Mouse (Mus musculus): ENCODE measurements at regions not wholly inside any gene's neighbourhood (a gene's known extent, or its start where the extent isn't known, plus 50 kb on each side); places are given as distances from the start of the nearest gene placed in this dataset.
A peak's percentile ranks its signal among the peaks of the same experiment; 100 is the strongest.

DNA sequence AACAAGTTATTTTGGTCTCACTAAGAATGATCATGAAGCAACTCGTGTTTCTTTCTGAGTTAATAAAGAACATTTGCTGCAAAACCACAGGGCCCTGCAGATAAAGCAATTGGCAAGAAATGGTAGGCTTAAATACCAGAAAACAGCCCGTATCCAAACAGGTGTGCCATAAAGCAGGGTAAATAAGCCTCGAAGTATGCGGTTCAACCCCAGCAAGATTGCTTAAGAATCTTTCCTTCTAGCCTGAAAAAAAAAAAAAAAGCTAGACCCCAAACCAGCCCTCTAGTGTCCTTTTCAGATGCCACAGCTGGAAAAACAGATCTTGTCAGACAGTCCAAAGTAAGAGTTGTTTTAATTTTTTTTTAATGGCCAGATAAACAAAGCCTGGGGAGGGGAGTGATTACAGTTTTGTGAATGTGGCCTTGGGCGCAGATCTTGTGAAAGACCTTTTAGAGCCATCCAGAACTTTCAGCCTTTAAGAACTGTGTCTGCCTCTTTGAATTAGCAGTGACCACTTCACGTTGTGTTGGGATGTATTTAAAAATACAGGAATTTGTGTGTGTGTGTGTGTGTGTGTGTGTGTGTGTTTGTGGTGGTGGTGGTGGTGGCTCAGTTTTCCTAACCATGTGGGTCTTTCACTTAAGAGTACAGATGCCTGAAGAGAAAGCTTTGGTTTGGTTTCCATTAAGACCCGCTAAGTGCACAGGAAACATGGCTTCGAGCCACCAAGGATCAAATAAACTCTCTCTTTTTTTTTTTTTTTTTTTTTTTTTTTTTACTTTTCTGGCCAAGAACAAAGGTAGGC is 116.3 kb upstream of the Maf start:
- Histone ChIP-seq H3K27ac (replicated peaks) (no peak overlapping the region), H3K4me2 (replicated peaks) (no peak overlapping the region), H3K4me1 (peaks cover 9% of the 10 kb centered on the region; the same call in 1 of the 2 replicates), H3K9ac (no peak overlapping the region), H3K36me3 (no peaks in the 10 kb centered on the region), H3K4me3 (replicated peaks) (no peak overlapping the region), H3K27me3 (no peaks in the 10 kb centered on the region), H3K9me3 (replicated peaks) (no peaks in the 10 kb centered on the region)
- ATAC-seq (ENCODE audit: insufficient number of reproducible peaks, low FRiP score, low TSS enrichment, low read depth), result no peak
- 37% methylated on average over 8 of the region's 8 CpGs for WGBS

DNA sequence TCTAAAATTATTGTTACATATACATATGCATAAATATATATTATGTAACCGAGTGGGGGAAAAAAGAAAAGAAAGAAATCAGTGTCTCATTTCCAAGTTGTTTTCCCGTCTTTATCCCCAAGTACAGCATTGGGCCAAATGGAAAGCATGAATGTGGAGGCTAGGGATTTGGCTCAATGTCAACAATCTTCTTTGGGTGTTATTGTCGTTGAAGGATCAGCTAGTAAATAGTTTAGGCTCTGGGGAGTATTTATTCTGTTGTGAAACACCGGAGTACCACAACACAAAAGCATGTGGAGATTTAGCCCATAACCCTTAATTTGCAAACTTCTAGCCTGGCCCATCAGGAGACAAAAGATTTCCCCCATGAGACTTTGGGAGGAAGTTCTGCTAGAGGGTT is 105.8 kb upstream of the Maf start:
- ATAC-seq (ENCODE audit: insufficient number of reproducible peaks, low FRiP score, low TSS enrichment, low read depth), result no peak
- 48% methylated on average over 4 of the region's 4 CpGs for WGBS

DNA sequence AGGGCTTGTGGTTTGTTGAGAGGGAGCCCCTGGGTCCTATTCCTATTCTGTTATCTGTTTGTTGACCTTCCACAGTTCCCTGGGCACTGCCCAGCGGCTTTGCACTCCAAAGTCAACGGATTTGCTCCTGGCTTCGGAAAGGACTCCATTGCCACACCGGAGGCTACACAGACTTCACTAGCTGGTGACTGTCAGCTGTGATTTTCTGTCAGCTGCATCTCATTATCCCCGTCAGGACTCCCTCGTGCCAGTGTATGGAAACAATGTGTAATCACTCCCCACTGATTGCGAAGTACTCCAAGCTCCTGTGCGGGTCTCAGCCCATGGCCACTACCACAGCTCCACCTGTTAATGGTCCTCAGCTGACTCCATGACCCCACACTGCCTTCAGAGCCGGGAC is 99.0 kb upstream of the Maf start:
- no peaks in the 10 kb centered on the region for H3K9me3 ChIP-seq (replicated peaks)
- H3K27ac ChIP-seq (replicated peaks), result no peak overlapping the region
- H3K27me3 ChIP-seq, result no peaks in the 10 kb centered on the region
- H3K4me3 ChIP-seq (replicated peaks), result no peak overlapping the region
- H3K4me2 ChIP-seq (replicated peaks), result 0 out of 2 replicates have a peak overlapping the region, but pooled peaks have one; percentile 6
- no peaks in the 10 kb centered on the region for H3K36me3 ChIP-seq
- H3K9ac ChIP-seq, result no peak overlapping the region
- peaks cover 10% of the 10 kb centered on the region for H3K4me1 ChIP-seq
- 24% methylated on average over 9 of the region's 9 CpGs for WGBS
- no peak for ATAC-seq (ENCODE audit: insufficient number of reproducible peaks, low FRiP score, low TSS enrichment, low read depth)

More for the DNA sequence above, 105.8 kb upstream of the Maf start:
- no peaks in the 10 kb centered on the region for H3K9me3 ChIP-seq (replicated peaks)
- no peaks in the 10 kb centered on the region for H3K27me3 ChIP-seq
- H3K36me3 ChIP-seq, result no peaks in the 10 kb centered on the region
- no peak overlapping the region for H3K4me3 ChIP-seq (replicated peaks)
- no peak overlapping the region for H3K4me2 ChIP-seq (replicated peaks)
- no peak overlapping the region for H3K27ac ChIP-seq (replicated peaks)
- H3K9ac ChIP-seq, result no peak overlapping the region
- H3K4me1 ChIP-seq, result no peaks in the 10 kb centered on the region

DNA sequence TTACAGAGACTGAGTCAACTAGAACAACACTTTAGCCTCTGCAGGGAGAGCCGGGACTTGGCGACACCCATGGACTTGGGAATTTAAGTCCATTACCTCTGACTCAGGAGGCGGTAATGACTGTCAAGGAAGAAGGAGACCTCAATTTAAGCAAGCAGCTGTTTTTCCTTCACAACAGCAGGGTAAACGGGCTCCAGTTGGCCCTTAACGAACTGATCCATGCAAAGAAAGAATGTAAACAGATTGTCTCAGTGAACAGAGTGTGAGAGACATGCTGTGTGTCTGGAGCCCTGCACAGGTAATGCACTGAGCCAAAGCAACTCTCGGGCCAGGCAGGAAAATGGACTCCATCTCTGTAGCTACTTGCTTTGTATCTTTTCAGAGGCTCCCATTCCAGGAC is 98.5 kb upstream of the Maf start:
- Histone ChIP-seq H3K4me1 (peaks cover 10% of the 10 kb centered on the region), H3K36me3 (no peaks in the 10 kb centered on the region), H3K4me2 (replicated peaks) (no peak overlapping the region), H3K27ac (replicated peaks) (no peak overlapping the region), H3K4me3 (replicated peaks) (no peak overlapping the region), H3K9ac (no peak overlapping the region), H3K9me3 (replicated peaks) (no peaks in the 10 kb centered on the region), H3K27me3 (no peaks in the 10 kb centered on the region)
- ATAC-seq (ENCODE audit: insufficient number of reproducible peaks, low FRiP score, low TSS enrichment, low read depth), result no peak
- WGBS, result 41% methylated on average over 6 of the region's 6 CpGs

DNA sequence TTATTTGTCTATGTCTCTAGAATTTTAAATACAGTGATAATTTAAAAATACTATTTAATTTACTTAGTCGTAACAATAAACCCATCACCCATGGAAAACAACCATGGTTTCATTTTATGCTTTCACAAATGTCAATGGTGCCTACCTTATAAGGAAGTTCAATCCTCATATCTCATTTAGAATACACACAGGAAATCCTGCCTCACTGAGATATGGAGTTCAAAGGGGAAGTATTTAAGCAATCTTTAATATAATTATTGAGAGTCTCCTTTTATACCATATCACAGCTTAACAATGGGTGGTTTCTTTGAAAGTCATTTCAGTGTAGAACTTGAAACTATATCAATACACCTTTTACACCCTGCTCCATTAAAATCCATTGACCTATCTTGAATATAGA is 86.0 kb upstream of the Maf start:
- Histone ChIP-seq H3K9me3 (replicated peaks) (no peaks in the 10 kb centered on the region), H3K27ac (replicated peaks) (no peak overlapping the region), H3K4me2 (replicated peaks) (no peak overlapping the region), H3K4me3 (replicated peaks) (no peak overlapping the region), H3K4me1 (no peaks in the 10 kb centered on the region), H3K9ac (no peak overlapping the region), H3K36me3 (no peaks in the 10 kb centered on the region), H3K27me3 (no peaks in the 10 kb centered on the region)
- no peak for ATAC-seq (ENCODE audit: insufficient number of reproducible peaks, low FRiP score, low TSS enrichment, low read depth)
- WGBS, result 76% methylated on average over 1 of the region's 1 CpGs

DNA sequence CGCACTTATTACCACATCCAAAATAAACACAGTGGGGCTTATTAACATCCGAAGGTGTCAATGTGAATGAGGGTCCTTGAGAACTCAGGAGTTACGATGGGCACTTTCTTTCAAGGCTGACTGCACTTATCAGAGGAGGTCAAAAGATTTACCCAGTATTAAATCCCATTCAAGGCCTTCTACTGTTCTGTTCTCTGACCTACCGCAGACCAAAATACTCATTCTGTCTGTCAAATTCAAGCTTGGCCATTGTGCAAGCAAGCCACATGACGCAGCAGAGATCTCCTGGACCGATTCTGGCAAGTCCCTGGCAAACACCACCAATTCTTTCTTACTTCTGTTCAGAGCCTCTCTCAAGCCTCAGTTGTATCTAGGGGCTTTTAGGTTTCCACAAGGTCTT is 80.8 kb upstream of the Maf start:
- H3K27me3 ChIP-seq, result no peaks in the 10 kb centered on the region
- ATAC-seq (ENCODE audit: insufficient number of reproducible peaks, low FRiP score, low TSS enrichment, low read depth), result no peak
- WGBS, result 80% methylated on average over 6 of the region's 6 CpGs
- no peaks in the 10 kb centered on the region for H3K36me3 ChIP-seq
- no peak overlapping the region for H3K4me2 ChIP-seq (replicated peaks)
- no peaks in the 10 kb centered on the region for H3K9me3 ChIP-seq (replicated peaks)
- no peaks in the 10 kb centered on the region for H3K4me1 ChIP-seq
- H3K9ac ChIP-seq, result no peak overlapping the region
- H3K4me3 ChIP-seq (replicated peaks), result no peak overlapping the region
- no peak overlapping the region for H3K27ac ChIP-seq (replicated peaks)

DNA sequence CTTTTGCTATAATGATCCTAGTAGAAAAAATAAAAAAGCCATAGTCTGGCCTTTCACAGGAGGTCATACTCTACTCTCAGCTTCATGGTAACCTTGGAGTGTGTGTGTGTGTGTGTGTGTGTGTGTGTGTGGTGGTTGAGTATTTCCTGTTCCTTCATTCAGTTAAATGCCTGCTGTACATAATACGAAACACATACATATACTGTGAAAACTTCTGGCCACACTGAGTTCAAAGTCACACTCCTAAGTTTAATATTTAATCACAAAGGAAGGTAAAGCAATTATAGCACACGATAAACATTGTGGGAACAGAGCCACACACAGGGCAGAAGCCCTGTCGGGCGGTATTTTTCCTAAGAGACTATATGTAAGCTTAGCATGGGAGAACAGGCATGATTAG is 78.6 kb upstream of the Maf start:
- no peak overlapping the region for H3K27ac ChIP-seq (replicated peaks)
- no peak overlapping the region for H3K4me3 ChIP-seq (replicated peaks)
- no peaks in the 10 kb centered on the region for H3K9me3 ChIP-seq (replicated peaks)
- WGBS, result 94% methylated on average over 4 of the region's 4 CpGs
- H3K4me1 ChIP-seq, result no peaks in the 10 kb centered on the region
- no peak overlapping the region for H3K9ac ChIP-seq
- no peaks in the 10 kb centered on the region for H3K36me3 ChIP-seq
- H3K4me2 ChIP-seq (replicated peaks), result no peak overlapping the region
- ATAC-seq (ENCODE audit: insufficient number of reproducible peaks, low FRiP score, low TSS enrichment, low read depth), result no peak
- H3K27me3 ChIP-seq, result no peaks in the 10 kb centered on the region

DNA sequence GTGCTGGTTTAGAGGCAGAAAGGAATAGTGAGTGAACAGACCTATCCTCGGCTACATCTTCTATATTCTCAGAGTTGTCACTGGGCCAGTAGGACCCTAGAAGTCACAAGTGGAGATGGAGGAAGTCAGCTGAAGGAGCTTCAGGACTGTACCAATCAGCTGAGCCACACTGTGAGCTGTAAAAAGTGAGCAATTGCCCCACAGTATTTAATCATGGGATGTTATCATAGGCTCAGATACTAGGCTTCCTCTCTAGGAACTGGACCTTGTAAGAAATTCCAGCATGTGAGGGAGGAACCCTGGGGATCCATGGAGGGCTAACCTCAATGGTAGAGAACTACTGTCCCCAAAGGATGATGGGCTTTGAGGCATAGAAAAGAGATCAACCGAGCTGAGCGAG is 78.2 kb upstream of the Maf start:
- no peaks in the 10 kb centered on the region for H3K36me3 ChIP-seq
- no peak overlapping the region for H3K27ac ChIP-seq (replicated peaks)
- 93% methylated on average over 3 of the region's 3 CpGs for WGBS
- no peaks in the 10 kb centered on the region for H3K9me3 ChIP-seq (replicated peaks)
- H3K4me2 ChIP-seq (replicated peaks), result no peak overlapping the region
- ATAC-seq (ENCODE audit: insufficient number of reproducible peaks, low FRiP score, low TSS enrichment, low read depth), result no peak
- no peaks in the 10 kb centered on the region for H3K27me3 ChIP-seq
- no peak overlapping the region for H3K4me3 ChIP-seq (replicated peaks)
- H3K9ac ChIP-seq, result no peak overlapping the region
- no peaks in the 10 kb centered on the region for H3K4me1 ChIP-seq

DNA sequence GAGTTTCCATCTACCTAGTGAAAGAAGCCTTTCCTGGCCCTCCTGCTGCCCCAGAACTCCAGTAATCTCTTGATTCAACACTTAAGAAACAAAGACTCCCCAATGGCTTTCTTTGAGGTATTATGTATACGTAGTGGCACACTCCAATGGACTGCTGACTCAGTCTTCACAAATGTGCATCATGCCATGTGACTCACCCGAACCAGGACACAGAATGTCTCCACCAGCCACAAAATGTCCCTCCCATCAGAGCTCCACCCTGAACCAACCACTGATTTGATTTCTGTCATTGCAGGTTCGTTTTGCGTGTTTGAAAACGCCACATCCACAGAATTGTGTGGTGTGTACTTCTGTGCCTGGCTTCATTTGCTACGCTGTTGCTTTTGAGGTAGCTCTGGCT is 75.8 kb upstream of the Maf start:
- H3K27ac ChIP-seq (replicated peaks), result no peak overlapping the region
- no peak overlapping the region for H3K4me3 ChIP-seq (replicated peaks)
- no peaks in the 10 kb centered on the region for H3K27me3 ChIP-seq
- H3K4me2 ChIP-seq (replicated peaks), result no peak overlapping the region
- no peak overlapping the region for H3K9ac ChIP-seq
- no peaks in the 10 kb centered on the region for H3K9me3 ChIP-seq (replicated peaks)
- H3K4me1 ChIP-seq, result no peaks in the 10 kb centered on the region
- WGBS, result 81% methylated on average over 6 of the region's 6 CpGs
- no peaks in the 10 kb centered on the region for H3K36me3 ChIP-seq
- no peak for ATAC-seq (ENCODE audit: insufficient number of reproducible peaks, low FRiP score, low TSS enrichment, low read depth)

DNA sequence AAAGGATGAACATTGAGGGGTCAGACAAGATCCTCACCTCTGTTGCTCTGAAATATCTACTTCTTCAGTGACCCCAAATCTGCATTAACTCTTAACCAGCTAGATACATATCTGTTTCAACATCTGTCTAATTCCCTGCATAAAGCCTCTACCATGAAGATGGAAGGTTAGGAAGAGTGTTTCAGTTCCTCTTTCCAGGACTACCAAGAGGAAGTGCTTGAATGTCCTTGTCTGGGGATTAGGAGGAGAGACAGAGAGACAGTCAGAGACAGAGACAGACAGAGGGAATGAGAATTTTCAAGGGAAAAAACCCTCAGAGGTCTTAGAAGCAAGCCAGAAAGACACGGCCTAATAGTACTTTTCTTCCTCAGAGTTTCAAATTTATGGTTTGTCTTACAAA is 70.8 kb upstream of the Maf start:
- Histone ChIP-seq H3K9me3 (replicated peaks) (no peaks in the 10 kb centered on the region), H3K9ac (no peak overlapping the region), H3K27ac (replicated peaks) (no peak overlapping the region), H3K27me3 (no peaks in the 10 kb centered on the region), H3K4me3 (replicated peaks) (no peak overlapping the region), H3K36me3 (no peaks in the 10 kb centered on the region), H3K4me1 (no peaks in the 10 kb centered on the region), H3K4me2 (replicated peaks) (no peak overlapping the region)
- no peak for ATAC-seq (ENCODE audit: insufficient number of reproducible peaks, low FRiP score, low TSS enrichment, low read depth)
- WGBS, result 79% methylated on average over 1 of the region's 1 CpGs

DNA sequence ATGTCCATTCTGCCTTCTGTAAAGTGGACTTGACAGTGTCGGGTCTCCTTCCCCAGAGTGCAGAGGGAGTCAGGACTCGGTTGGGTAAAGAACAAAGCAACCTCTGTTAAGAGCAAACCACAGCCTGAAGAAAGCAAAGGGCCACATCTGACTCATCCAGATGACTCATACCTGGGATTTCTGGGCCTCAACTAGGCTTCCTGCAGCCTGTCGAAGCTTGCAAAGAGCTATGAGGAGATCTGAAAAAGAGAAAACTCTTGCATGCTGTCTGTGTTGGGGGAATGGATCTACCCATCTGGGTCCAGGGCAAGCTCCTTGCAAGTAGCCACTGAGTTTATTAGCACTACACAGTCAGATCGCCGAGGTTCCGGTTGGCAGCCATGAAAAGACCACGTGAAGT is 63.5 kb upstream of the Maf start:
- Histone ChIP-seq H3K27ac (replicated peaks) (peak overlapping the region; percentile 58), H3K27me3 (no peaks in the 10 kb centered on the region), H3K4me1 (peaks cover 7% of the 10 kb centered on the region), H3K4me3 (replicated peaks) (no peak overlapping the region), H3K36me3 (no peaks in the 10 kb centered on the region), H3K4me2 (replicated peaks) (no peak overlapping the region), H3K9me3 (replicated peaks) (no peaks in the 10 kb centered on the region), H3K9ac (no peak overlapping the region)
- 67% methylated on average over 7 of the region's 7 CpGs for WGBS
- ATAC-seq (ENCODE audit: insufficient number of reproducible peaks, low FRiP score, low TSS enrichment, low read depth), result no peak

DNA sequence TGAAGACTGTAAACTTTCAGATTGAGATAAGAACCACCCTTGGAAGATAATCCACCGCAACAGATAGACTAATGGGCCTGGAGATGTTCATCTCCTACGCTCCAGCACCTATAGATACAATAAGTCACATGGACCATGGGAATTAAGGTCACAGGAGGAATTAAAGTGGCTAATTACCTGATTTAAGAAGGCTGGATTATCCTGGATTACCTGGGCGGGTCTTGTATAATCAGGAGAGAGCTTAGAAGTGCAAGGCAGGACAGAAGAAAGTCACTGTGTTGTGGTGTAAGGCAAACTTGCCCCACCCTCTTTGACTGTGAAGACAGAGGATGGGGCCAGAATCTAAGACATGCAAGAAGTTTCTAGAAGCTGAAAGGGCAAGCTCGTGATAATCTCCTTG is 61.0 kb upstream of the Maf start:
- H3K9ac ChIP-seq, result no peak overlapping the region
- no peak overlapping the region for H3K27ac ChIP-seq (replicated peaks)
- no peaks in the 10 kb centered on the region for H3K36me3 ChIP-seq
- H3K9me3 ChIP-seq (replicated peaks), result no peaks in the 10 kb centered on the region
- peaks cover 9% of the 10 kb centered on the region for H3K4me1 ChIP-seq
- H3K27me3 ChIP-seq, result no peaks in the 10 kb centered on the region
- 83% methylated on average over 4 of the region's 4 CpGs for WGBS
- H3K4me2 ChIP-seq (replicated peaks), result no peak overlapping the region
- no peak overlapping the region for H3K4me3 ChIP-seq (replicated peaks)
- ATAC-seq (ENCODE audit: insufficient number of reproducible peaks, low FRiP score, low TSS enrichment, low read depth), result no peak
